Mouse (Mus musculus) kidney, adult 2 months (tissue): ENCODE measurements at regions not wholly inside any gene's neighbourhood (a gene's known extent, or its start where the extent isn't known, plus 50 kb on each side); places are given as distances from the start of the nearest gene placed in this dataset.

Source experiments
- CTCF ChIP-seq: fragments of 200-500 bp; conservative IDR thresholded peaks from 2 replicates; pipeline ENCODE4 v1.5.1; 2011; ENCODE audit warnings: low read depth, mild to moderate bottlenecking, control low read depth, low read length, moderate library complexity, mixed read lengths; ENCODE audit not compliant: insufficient read depth, insufficient read length
- POLR2A ChIP-seq: fragments of 200-500 bp; IDR thresholded peaks from one replicate; pipeline ENCODE4 v1.6.1; 2011; ENCODE audit warnings: low read depth, low read length, control low read depth

DNA sequence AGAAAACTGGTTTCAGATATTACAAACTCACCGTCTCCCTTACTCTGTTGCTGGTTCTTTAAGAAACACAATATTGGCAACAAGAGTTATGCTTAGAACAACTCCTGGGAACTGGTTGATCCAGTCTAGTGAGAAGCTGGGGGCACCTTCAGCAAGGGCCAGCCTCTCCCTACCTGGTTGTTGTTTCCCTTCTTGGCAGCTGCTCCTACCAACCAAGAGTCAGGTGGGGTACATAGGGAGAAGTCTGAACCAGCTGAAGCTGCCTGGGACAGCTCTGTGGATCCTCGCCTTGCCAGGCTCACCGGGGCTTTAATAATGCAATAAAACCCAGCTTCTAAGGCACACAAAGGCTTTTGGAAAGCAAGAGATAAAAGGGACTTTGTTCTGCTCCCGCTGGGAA is 62.7 kb upstream of the Atp1a1 start:
- TF ChIP-seq CTCF: no peak
- no peak for TF ChIP-seq POLR2A
